Mouse (Mus musculus): ENCODE results near the gene Spr. TPM values are rescaled to one million over a fixed set of nuclear protein-coding genes. Genes with fewer than 3 reads are reported as not detected.
A peak's percentile ranks its signal among the peaks of the same experiment; 100 is the strongest.
"Not testable (repeated sequence)": the region's sequence is repeated elsewhere in the genome, so short reads cannot be mapped to it uniquely, and the experiment has no call there.

Gene Spr
- 10 to 100 TPM; 18.7 to 23.5 TPM for total RNA-seq (2021)
- long read RNA-seq, experiment 1, transcript Spr-201 (3 exons, 1,230 nt): major isoform, 8 of 10 reads
- long read RNA-seq, experiment 1, partial matches to known transcripts: 1 of 10 reads
- long read RNA-seq, experiment 1, other reads (novel, unspliced or antisense): 1 of 10 reads
- long read RNA-seq, experiment 2, transcript Spr-201 (3 exons, 1,230 nt): major isoform, 8 of 9 reads
- long read RNA-seq, experiment 2, partial matches to known transcripts: 0 of 9 reads
- long read RNA-seq, experiment 2, other reads (novel, unspliced or antisense): 0 of 9 reads

DNA sequence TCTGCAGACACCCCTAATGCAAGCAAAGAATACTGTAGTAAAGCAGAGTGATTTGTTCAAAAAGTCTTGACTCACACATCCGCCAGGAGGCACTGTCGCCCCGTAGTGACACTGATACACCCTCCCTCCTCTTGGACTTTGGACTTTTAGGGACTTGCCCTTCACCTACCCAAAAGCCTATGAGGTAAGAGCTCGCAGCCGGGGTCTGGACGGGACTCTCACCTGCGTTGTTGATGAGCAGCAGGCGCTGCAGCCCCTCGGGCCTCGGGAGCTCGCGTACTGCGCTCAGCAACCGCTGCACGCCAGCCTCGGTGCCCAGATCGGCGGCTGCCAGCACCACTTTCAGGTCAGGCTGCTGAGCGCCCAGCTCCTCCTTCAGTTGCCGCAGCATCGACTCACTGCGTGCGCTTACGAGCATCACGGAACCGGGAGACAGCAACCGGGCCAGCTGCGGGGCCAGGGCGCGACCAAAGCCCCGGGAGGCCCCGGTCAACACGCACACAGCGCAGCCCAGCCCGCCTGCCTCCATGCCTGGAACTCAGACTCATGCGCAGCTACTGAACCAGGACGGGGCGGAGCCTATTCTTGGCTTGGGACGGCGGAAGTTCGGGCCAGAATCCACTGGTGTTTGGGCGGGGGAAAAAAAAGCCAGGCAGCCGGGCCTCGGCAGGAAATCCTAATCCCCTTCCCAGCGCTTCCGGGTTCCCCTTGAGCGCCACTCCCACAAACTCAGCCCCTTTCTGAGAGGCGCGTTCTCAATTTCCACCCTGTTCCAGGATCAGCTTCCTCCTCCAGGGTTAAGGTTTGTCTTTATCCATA is at the start of gene Spr:
Gene Spr, minus strand, starts transcription at position 550 of the 819 bp plus-strand sequence.
- DNase-seq (ENCODE audit: low spot score in 2 of 2): peak; percentile 83 to 94

DNA sequence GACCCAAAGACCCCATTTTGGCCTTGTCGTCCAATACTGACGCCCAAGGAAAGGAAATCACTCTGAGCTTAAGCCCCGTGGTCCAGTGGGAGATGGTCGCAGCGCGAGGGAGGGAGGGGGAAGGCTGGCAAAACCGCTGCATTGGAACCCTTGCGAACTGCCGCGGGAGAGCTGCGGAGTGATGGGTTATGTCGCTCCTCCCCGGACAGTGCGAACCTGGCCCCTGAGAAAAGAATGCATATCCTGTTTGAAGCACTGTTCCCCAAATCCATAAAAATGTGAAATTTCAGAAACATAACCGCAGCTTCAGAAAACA is 49.1 kb upstream of the Spr start:
- DNase-seq (ENCODE audit: low spot score in 2 of 2): no peak

DNA sequence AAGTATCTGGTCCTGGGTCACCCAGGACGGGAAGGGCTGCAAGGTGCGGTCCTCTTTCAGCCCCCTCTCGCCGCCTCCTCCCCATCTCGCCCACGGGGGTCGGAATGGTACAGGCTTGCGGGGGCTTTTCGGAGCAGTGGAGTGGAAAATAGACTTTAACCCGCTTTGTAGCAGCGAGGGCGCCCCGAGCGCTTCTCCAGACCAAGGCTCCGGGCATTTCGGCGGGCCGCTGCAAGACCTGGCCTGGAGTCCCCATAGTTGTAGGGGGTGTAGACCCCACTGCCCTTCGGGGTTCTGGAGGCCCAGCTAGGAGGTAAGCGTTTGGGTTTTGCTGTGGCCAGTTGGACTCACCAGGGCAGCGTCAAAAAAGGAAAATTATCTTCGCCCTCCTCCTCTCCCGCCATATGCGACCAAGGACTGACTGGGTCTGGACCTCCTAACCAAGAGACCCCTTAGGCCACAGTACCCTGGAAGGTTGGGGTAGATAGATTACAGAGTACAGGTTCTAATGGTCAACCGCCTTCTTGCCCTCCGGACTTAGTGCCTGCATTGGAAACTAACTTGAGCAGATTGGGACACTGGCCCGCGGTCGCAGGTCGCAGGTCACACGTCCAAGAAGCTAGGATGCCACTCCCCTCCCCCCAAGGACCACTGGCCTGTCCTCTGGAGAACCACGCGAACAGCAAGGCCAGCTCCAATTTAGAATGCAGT is 48.6 kb upstream of the Spr start:
- DNase-seq (ENCODE audit: low spot score in 2 of 2): no peak

DNA sequence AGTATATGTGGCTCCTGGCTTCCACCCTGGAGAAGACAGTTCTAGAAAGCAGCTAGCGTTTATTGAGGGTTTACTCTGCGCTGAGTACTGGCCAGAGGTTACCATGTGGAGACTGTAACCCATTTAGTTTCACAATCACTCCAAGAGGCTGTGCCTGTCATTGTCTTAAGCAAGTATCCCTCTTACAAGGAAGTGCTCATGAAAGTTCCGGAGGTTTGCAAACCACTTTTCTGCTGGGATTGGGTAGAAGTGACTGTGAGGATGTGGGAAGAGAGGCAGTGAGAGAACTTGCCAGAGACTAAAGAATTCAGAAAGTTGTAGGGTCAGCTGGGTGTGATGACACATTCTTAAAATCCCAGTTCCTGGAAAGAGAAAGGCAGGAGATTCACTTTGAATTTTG is 46.4 kb upstream of the Spr start:
- no peak for DNase-seq (ENCODE audit: low spot score in 2 of 2)

DNA sequence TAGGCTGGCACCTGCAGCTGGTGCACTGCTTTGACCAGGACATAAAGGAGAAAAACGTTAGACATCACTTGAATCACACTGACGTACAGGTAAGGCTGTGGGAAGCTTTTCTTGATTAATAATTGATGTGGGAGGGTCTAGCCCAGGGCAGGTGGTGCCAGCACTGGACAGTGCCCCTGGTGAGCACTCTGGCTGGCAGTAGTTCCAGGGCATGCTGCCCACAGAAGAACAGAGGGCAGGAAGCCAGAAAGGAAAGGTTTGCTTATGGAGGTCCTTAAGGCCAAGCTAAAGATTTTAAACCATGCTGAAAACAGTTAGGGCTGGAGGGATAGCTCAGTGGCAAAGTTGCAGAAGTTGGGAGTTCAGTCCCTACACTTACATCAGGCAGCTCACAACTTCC is 42.5 kb upstream of the Spr start:
- no peak for DNase-seq (ENCODE audit: low spot score in 2 of 2)

DNA sequence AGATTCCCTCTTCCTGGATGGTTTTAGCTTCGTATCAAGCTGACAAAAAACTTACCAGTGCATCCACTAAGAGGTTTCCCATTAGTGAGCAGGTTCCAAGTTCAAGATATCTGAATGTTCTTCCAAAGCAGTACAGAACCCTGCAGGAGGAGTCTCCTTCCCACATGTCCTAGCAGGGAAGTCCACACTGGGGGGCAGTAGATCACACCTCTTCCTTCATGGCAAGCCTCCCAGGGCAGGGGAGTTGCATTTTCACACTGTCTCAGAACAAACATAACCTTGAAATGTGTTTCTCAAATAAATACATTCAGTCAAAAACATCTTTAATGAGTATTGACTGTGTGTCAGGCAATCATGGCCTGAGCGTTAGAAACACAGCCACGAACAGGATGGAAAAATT is 42.0 kb upstream of the Spr start:
- no peak for DNase-seq (ENCODE audit: low spot score in 2 of 2)

DNA sequence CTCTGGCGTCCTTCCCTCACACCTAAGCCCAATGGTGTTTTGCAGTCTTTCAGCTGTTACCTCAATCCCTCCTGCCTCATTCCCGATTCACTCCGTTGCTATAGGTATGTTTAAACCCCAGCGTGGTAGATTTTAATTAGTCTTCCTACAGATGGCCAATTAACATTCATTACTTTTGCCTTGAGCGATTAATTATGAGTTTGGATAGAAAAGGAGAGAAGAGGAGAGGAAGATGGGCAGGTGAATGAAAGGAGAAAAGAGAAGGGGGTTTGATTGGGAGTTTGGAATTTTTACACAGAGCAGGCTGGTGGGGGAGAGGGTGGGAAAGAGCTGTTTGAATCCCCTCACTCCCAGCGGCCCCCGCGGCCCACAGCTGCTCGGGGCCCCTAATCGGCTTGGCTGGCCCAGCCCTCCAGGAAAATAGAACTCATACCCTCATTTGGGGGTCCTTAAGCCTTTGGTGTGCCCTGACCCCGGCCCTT is 27.9 kb upstream of the Spr start:
- no peak for DNase-seq (ENCODE audit: low spot score in 2 of 2)

DNA sequence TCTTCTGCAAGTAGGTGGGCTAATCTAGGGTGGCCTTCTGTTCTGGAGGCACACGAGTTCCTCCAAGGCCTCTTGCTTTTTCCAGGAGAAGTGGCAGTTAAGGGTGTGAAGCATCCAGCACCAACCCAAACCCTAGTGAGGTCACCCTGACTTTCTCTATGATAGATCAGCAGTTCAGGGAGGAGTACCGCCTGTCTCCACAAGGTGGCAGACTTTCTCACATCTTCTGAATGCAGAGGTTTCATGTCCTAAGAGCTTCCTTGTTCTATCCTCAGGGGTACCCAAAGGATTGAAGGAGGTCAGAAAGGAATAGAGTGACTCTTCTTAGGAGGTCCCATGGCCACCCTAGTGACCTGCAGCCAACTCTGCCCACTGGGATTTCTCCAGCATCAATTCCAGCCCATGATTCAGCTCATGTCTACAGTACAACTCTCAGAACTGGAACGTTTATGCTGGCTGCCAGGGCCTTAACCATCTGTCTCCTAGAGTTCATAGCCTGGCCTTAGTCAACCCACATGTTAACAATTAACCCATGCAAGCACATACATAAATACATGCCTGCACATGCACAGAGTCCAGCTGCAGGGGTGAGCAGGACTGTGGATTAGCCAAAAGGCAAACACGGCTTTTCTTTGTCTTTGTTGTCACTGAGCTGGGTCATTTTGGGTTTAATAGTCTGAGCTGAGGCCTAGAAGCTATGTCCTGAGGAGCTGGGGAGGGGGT is 22.8 kb upstream of the Spr start:
- DNase-seq (ENCODE audit: low spot score in 2 of 2): peak; percentile 48 to 77

DNA sequence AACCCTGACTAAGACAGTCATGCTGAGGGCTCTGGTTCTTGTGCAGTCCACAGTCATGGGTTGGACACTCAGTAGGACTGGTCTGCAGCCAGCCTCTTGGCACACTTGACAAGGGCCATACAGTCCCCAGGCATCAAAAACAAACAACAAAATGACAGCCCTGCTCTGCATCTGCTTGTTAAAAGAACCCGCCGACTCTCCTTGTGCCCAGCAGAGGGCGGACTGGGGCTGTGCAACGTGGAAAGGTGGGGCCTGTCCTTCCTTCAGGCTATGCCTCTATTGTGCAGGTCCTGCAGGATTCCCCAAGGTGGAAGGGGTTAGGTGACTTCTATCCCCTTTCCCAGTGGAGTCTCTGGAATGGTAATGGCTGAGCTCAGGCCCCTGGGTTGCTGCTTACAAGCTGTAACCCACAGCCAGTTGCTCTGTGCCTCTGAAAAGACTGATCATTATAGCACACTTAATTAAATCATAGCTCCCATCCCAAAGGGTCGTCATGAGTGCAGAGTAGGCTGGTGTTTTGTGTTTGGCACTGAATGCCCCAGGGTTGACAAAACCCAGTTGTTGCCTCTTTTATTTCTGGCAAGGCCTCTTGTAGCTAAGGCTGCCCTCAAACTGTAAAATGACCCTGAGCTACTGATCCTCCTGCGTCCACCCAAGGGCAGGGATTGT is 21.7 kb upstream of the Spr start:
- peak in 1 of 2 experiments; percentile 42 for DNase-seq (ENCODE audit: low spot score in 2 of 2)

DNA sequence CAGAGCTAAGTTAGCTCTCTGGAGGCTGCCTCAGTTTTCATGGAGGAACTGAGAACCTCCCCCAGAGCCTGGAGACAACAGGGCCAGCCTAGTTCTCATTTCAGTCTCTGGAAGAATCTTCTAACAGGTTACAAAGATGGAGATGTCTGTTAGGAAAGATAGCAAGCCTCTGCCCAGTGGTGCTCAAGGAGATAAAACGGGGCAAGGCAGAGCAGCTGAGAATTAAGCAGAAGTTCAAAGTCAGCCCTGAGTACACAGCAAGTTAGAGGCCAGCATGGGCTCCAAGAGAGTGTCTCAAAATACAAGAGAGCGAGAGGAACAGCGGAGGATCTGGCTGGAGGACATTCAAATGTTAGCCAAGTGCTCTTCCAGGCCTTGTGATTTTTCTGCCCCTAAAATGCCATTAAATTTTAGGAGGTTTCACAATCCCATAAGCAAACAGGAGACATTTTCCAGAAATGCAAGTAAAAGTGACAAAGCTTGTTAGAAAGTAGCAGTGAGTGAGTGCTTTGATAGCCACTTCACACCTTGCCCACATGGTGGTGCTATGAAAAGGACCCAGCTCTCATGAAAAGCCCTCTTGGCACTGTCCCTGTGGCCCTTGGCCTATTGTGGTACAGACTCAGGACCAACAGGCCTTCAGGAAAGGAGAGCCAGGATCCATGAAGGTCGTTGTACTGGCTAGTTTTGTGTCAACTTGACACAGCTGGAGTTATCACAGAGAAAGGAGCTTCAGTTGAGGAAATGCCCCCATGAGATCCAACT is 20.7 kb upstream of the Spr start:
- DNase-seq (ENCODE audit: low spot score in 2 of 2): not testable (repeated sequence)

DNA sequence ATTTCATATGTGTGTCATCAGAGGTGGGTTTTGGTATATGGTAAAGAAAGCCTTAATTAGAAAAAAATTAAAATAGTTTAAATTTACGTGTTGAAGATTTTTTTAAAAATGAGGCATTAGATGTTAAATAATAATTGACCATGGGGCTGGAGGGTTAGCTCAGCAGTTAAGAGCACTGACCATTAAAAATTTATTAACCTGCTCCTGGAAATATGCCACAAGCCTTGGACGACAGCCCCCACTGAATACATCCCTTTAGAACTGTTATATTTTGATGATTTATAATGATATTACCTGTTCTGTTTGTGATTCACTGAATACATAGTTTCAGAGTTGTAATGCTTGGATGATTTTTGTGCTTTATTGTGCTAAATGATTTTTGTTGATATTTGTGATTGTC is 19.0 kb upstream of the Spr start:
- not testable (repeated sequence) for DNase-seq (ENCODE audit: low spot score in 2 of 2)

DNA sequence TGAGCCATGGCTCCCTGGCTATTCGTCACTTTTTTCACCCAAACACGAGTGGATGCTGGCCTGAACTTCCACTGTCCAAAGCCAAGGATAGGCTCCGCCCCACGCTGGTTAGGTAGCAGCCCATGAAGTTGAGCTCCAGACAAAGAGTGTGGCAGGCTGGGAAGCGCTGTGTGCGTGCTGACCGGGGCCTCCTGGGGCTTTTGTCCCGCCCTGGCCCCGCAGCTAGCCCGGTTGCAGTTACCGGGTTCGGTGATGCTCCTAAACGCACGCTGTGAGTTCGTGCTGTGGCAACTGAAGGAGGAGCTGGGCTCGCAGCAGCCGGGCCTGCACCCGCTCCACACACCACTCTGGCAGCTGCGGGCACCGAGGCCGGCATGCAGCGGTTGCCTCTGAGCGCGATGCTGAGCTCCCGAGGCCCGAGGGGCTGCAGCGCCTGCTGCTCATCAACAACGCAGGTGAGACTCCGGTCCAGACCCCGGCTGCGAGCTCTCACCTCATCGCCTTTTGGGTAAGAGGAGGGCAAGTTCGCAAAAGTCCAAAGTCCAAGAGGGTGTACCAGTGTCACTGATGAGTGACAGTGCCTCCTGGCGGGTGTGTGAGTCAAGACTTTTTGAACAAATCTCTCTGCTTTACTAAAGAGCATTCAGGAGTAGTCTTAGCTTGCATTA is 17.4 kb upstream of the Spr start:
- DNase-seq (ENCODE audit: low spot score in 2 of 2): peak; percentile 25 to 58

DNA sequence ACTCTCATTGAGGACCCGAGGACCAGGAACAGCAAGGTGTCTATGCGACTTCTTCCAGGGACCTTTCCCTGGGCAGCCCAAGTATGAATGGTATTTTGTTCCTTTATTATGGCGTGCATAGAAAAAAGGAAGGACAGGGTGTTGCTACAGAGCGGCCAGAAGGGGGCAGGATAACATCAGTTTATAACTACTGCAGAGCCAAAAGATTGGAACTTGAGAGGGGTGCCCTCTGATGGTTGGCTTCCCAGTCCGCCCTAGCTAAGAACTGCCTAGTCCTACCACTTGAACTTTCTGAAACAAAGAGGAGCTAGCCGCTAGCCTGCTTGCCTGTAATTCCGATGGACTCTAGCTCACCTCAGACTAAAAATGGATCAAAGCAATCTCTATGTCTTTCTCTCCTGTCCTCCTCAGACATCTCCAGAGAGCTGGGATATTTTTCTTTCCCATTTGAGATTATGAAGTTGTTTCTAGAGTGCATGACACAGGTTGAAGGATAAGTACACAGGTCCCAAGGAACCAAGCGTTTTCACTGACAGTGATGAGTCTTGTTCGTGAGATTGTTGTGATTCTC is 16.5 kb upstream of the Spr start:
- DNase-seq (ENCODE audit: low spot score in 2 of 2): peak; percentile 26 to 71

DNA sequence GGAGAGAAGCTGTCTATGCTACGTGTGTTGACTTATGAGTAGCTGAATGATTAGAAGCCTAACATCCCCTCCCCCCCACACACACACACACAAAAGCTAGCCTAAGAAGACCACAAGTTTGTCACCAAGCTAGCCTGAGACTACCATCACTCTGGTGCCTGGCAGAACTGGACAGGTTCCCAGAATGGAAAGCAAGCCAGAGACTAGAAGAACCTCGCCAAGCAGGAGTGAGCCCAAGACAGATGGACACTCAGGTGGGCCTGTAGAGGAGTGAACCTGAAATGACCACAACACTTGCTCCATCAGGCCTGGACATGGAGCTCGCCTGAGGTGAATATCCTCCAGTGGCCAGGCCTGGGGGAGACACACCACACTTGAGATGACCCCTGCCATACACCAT is 12.8 kb upstream of the Spr start:
- DNase-seq (ENCODE audit: low spot score in 2 of 2): no peak

DNA sequence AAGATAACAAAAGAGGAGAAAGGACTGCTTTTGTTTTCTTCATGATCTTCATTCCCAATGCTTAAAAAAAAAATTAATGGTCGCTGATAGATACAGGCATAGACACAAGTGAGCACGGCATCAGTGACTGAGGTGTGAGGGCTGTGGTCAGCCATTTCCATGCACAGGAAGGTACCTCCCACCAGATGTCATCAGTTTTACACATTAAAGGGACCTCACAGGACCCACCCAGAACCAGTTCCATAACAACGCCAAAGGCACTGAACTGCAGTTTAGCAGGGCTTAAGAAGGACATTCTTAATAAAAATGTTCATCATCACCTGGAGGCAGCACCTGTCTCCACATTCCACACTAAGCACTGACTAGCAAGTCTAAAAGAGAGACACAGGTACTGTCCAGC is 10.1 kb upstream of the Spr start:
- DNase-seq (ENCODE audit: low spot score in 2 of 2): no peak

DNA sequence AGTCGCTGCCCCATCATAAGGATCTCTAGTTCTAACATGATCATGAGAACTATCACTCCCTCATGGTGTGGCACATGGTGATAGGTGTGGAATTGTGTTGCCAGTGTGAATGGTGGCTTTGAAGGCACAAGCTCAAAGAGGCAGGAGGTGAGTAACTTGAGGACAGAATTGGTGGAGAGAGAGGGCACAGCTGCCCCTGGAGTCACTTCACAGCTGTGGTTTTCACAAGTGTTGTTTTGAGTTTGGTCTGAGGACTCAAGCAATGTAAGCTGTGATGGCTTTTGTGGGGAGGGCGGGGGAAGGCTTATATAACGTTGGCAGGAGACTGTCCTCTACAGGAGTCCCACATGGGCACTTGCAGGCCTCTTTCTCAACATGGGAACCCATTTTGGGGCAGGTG is 6.9 kb upstream of the Spr start:
- DNase-seq (ENCODE audit: low spot score in 2 of 2): no peak

DNA sequence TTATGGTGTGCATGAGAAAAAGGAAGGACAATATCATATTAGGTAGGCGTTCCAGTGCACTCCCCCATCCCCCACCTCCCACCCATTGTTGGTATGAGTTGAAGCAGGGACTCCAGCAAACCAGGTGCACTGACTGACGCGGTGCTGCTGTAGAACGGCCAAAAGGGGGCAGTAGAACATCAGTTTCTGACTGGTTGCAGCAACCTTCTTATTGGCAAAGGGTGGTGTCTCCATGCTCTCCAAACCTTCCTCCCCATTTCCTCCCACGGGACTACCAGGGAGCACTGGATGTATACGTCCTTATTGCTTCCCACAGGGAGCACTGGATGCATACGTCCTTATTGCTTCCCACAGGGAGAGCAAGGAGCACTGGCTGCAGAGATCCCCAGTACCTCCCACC is 3.4 kb upstream of the Spr start:
- DNase-seq (ENCODE audit: low spot score in 2 of 2): peak in 1 of 2 experiments; percentile 41

DNA sequence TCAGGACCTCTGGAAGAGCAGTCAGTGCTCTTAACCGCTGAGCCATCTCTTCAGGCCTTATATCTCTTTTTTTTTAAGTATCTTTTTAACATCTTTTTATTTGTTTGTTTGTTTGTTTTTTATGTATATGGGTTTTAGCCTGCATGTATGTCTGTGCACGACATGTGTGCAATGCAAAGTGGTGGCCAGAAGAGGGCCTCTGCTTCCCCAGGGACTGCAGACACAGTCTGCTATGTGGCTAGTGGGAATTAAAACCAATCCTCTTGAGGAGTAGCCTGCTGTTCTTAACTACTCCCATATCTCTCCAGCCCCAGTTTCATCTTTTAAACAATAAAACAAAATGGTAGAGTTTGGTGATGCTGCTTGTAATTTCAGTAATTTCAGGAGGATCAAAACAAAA is 2.0 kb upstream of the Spr start:
- DNase-seq (ENCODE audit: low spot score in 2 of 2): no peak

DNA sequence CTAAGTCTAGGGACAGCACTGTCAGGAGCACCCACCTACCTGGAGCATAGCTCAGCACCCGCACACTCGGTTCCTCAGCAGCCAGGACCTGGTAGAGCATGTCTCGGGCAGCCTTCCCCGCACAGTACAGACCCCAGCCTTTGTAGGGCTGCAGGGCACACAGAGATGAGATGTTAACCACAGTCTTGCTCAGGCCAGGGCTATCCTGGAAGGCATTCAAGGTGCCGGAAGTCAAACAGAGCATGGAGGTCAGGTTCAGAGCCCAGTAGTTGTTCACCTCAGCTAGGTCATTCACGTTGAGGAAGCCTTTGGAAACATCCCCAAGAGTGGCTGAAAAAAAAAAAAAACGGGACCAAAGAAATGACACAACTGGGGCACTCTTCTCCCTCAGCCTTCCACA is 782 bp downstream of the Spr start:
- not testable (repeated sequence) for DNase-seq (ENCODE audit: low spot score in 2 of 2)
